Mouse (Mus musculus) T-helper 1 cell (primary cell): Measurements from ENCODE around the gene Rita1.

Experiments used
- in situ Hi-C: fragments of 300-600 bp; cut with MboI, MseI; formaldehyde crosslinking; loops from one replicate; pipeline ENCODE4 v1.15.1; 2025; ENCODE audit warnings: high pct_unique_total_duplicates

Gene Rita1

GRCm38 (mm10) chr5:120602210-120602609 lies 10.2 kb downstream of the Rita1 start:
- in situ Hi-C loops, result no loop called here

- in situ Hi-C loops, result no loop called here
These were observed 11.3 kb downstream of the Rita1 start for GRCm38 (mm10) chr5:120600946-120601668.

GRCm38 (mm10) chr5:120599625-120600024 lies 12.8 kb downstream of the Rita1 start:
- in situ Hi-C loops, result loop anchor here (5.0 kb wide), 1 partner anchor 82 kb away; no protein-coding TSS in a partner anchor

- in situ Hi-C loops, result no loop called here
These were observed 17.9 kb downstream of the Rita1 start for GRCm38 (mm10) chr5:120594485-120594884.

GRCm38 (mm10) chr5:120592141-120592540 lies 20.2 kb downstream of the Rita1 start:
- in situ Hi-C loops, result no loop called here

GRCm38 (mm10) chr5:120590356-120591010 lies 21.9 kb downstream of the Rita1 start:
- in situ Hi-C loops, result no loop called here

GRCm38 (mm10) chr5:120588569-120589094 lies 23.8 kb downstream of the Rita1 start, which contains the start of the genes Tpcn1 and Iqcd:
Gene Tpcn1, minus strand, starts transcription at chr5:120588673.
Gene Iqcd, plus strand, starts transcription at chr5:120589016.
- in situ Hi-C loops, result no loop called here

- in situ Hi-C loops, result no loop called here
These were observed 24.3 kb downstream of the Rita1 start for GRCm38 (mm10) chr5:120587940-120588568.

GRCm38 (mm10) chr5:120587616-120587926 lies 24.8 kb downstream of the Rita1 start:
- in situ Hi-C loops, result no loop called here

GRCm38 (mm10) chr5:120586741-120587615 lies 25.4 kb downstream of the Rita1 start:
- in situ Hi-C loops, result no loop called here

GRCm38 (mm10) chr5:120584968-120585367 lies 27.4 kb downstream of the Rita1 start:
- in situ Hi-C loops, result no loop called here

- in situ Hi-C loops, result no loop called here
These were observed 28.9 kb downstream of the Rita1 start for GRCm38 (mm10) chr5:120583511-120583910.

- in situ Hi-C loops, result no loop called here
These were observed 30.4 kb downstream of the Rita1 start for GRCm38 (mm10) chr5:120582002-120582401.

GRCm38 (mm10) chr5:120579898-120580626 lies 32.3 kb downstream of the Rita1 start:
- in situ Hi-C loops, result no loop called here

- in situ Hi-C loops, result no loop called here
These were observed 33.0 kb downstream of the Rita1 start for GRCm38 (mm10) chr5:120579211-120579897.

- in situ Hi-C loops, result no loop called here
These were observed 33.8 kb downstream of the Rita1 start for GRCm38 (mm10) chr5:120578504-120579081.

GRCm38 (mm10) chr5:120577935-120578441 lies 34.4 kb downstream of the Rita1 start:
- in situ Hi-C loops, result no loop called here

GRCm38 (mm10) chr5:120576781-120577301 lies 35.5 kb downstream of the Rita1 start:
- in situ Hi-C loops, result no loop called here

- in situ Hi-C loops, result no loop called here
These were observed 37.8 kb downstream of the Rita1 start for GRCm38 (mm10) chr5:120574469-120575063.
